8 mouse cellular contexts compared by ENCODE assay signal in genomic region chr4:24574276-24574675, GRCm38 (mm10).
DNase-seq lines count a peak whose midpoint lies in the region; ATAC-seq lines count a peak whose summit lies in the region.

No protein-coding gene starts in this region.

- intact Hi-C loops in left cerebral cortex, postnatal 14 days (cut with DNase I), result no loop called here

- H3K27ac ChIP-seq in intestine, embryonic 15.5 days, result no peak overlapping the region
- H3K27ac ChIP-seq in midbrain, embryonic 11.5 days (ENCODE audit: low read depth, low read length), result no peak overlapping the region

- peak; percentile 89 to 92 for DNase-seq in cerebellum, postnatal 14 days
- DNase-seq in frontal cortex, postnatal 36 days (ENCODE audit: low spot score in 2 of 2), result peak; percentile 86 to 92
- peak; percentile 87 to 92 for DNase-seq in left cerebral cortex, postnatal 14 days (ENCODE audit: low spot score in 2 of 2)
- DNase-seq in midbrain, embryonic 11.5 days (ENCODE audit: low spot score, missing footprints), result peak; percentile 99
- DNase-seq in right cerebral cortex, postnatal 36 days (ENCODE audit: low spot score in 2 of 2), result peak; percentile 75 to 80
- DNase-seq in urinary bladder, postnatal 36 days (ENCODE audit: low spot score in 2 of 2), result peak; percentile 56 to 77

- H3K27me3 ChIP-seq in intestine, embryonic 15.5 days (replicated peaks), result no peaks in the 10 kb centered on the region
- H3K27me3 ChIP-seq in midbrain, embryonic 11.5 days (ENCODE audit: control insufficient read depth, insufficient read depth, low read length), result no peaks in the 10 kb centered on the region

- H3K4me2 ChIP-seq in intestine, embryonic 15.5 days (replicated peaks), result no peak overlapping the region
- no peak overlapping the region for H3K4me2 ChIP-seq in midbrain, embryonic 11.5 days

- WGBS in intestine, embryonic 15.5 days, result 20% methylated on average over 6 of the region's 6 CpGs
- 15% methylated on average over 6 of the region's 6 CpGs for WGBS in midbrain, embryonic 11.5 days

- no peaks in the 10 kb centered on the region for H3K9me3 ChIP-seq in intestine, embryonic 15.5 days
- H3K9me3 ChIP-seq in midbrain, embryonic 11.5 days (ENCODE audit: control insufficient read depth, low read length), result no peaks in the 10 kb centered on the region

- no peak overlapping the region for H3K4me3 ChIP-seq in intestine, embryonic 15.5 days (replicated peaks)
- H3K4me3 ChIP-seq in midbrain, embryonic 11.5 days (ENCODE audit: low read depth, low read length), result no peak overlapping the region

- ATAC-seq in activated CD4-positive, CD25-positive, alpha-beta regulatory T cell, adult 4 months, result peak; percentile 90
- ATAC-seq in intestine, embryonic 15.5 days, result peak; percentile 65
- ATAC-seq in midbrain, embryonic 11.5 days (ENCODE audit: low FRiP score), result peak; percentile 75

- no peaks in the 10 kb centered on the region; the same call in 1 of the 2 replicates for H3K36me3 ChIP-seq in intestine, embryonic 15.5 days
- 0 out of 2 replicates have a peak, but pooled peaks cover 5% of the 10 kb centered on the region for H3K36me3 ChIP-seq in midbrain, embryonic 11.5 days (ENCODE audit: control insufficient read depth, insufficient read depth, low read length)

- H3K9ac ChIP-seq in intestine, embryonic 15.5 days, result no peak overlapping the region
- no peak overlapping the region for H3K9ac ChIP-seq in midbrain, embryonic 11.5 days (ENCODE audit: low read length)

- no peaks in the 10 kb centered on the region for H3K4me1 ChIP-seq in intestine, embryonic 15.5 days (replicated peaks)
- H3K4me1 ChIP-seq in midbrain, embryonic 11.5 days (ENCODE audit: control insufficient read depth, insufficient read depth, low read length), result no peaks in the 10 kb centered on the region
